Mouse (Mus musculus) bone marrow macrophage, adult 2 months (primary cell): ENCODE data around the gene Zfp978.
"Not testable (repeated sequence)": the region's sequence is repeated elsewhere in the genome, so short reads cannot be mapped to it uniquely, and the experiment has no call there.

ENCODE experiments used
- CTCF ChIP-seq: IDR thresholded peaks from 2 replicates; pipeline ENCODE4 v1.5.1; 2012; ENCODE audit warnings: low read depth, mild to moderate bottlenecking, low read length, moderate library complexity
- POLR2A ChIP-seq: IDR thresholded peaks from 2 replicates; pipeline ENCODE4 v1.6.1; 2012; ENCODE audit warnings: mild to moderate bottlenecking, low read depth, low read length, borderline replicate concordance

- not testable (repeated sequence) for TF ChIP-seq POLR2A, CTCF
These were observed 8.5 kb downstream of the Zfp978 start for GRCm38 (mm10) chr4:147369564-147369963.
